Mouse (Mus musculus): ENCODE results near the gene Olfr1093. TPM values are rescaled to one million over a fixed set of nuclear protein-coding genes. Genes with fewer than 3 reads are reported as not detected.

The Olfr1093 gene
- polyA plus RNA-seq (2012; rRNA removed; ENCODE audit: low replicate concordance), result not detected in 2 replicates

GRCm38 (mm10) chr2:86782179-86782578, at the start of gene Olfr1093:
Gene Olfr1093 (plus strand): TSS chr2:86782479.

GRCm38 (mm10) chr2:86733601-86734000, 48.7 kb upstream of the Olfr1093 start, which contains the start of gene Olfr1089:
Gene Olfr1089 (minus strand): TSS chr2:86733701.

GRCm38 (mm10) chr2:86758893-86759292, 23.4 kb upstream of the Olfr1093 start, which contains the start of gene Olfr1090:
Gene Olfr1090 (minus strand): TSS chr2:86758993.

GRCm38 (mm10) chr2:86809918-86810317, 27.6 kb downstream of the Olfr1093 start, which contains the start of gene Olfr141:
Gene Olfr141 (minus strand): TSS chr2:86810018.

GRCm38 (mm10) chr2:86824363-86824762, 42.1 kb downstream of the Olfr1093 start, which contains the start of gene Olfr1094:
Gene Olfr1094 (plus strand): TSS chr2:86824663.

Other genes starting within 250 kb of the Olfr1093 start
- gene Olfr1079, start 240.0 kb upstream of the Olfr1093 start, polyA plus RNA-seq (2012; rRNA removed; ENCODE audit: low replicate concordance), result not detected in 2 replicates
- not detected in 2 replicates for gene Olfr1080, start 224.2 kb upstream of the Olfr1093 start, polyA plus RNA-seq (2012; rRNA removed; ENCODE audit: low replicate concordance)
- not detected in 2 replicates for gene Olfr1082, start 183.5 kb upstream of the Olfr1093 start, polyA plus RNA-seq (2012; rRNA removed; ENCODE audit: low replicate concordance)
- not detected in 2 replicates for gene Olfr1084, start 142.8 kb upstream of the Olfr1093 start, polyA plus RNA-seq (2012; rRNA removed; ENCODE audit: low replicate concordance)
- not detected in 2 replicates for gene Olfr1085, start 120.5 kb upstream of the Olfr1093 start, polyA plus RNA-seq (2012; rRNA removed; ENCODE audit: low replicate concordance)
- gene Olfr1086, start 102.4 kb upstream of the Olfr1093 start, polyA plus RNA-seq (2012; rRNA removed; ENCODE audit: low replicate concordance), result not detected in 2 replicates
- not detected in 2 replicates for gene Olfr1087, start 84.1 kb upstream of the Olfr1093 start, polyA plus RNA-seq (2012; rRNA removed; ENCODE audit: low replicate concordance)
- gene Olfr1089, start 48.8 kb upstream of the Olfr1093 start, polyA plus RNA-seq (2012; rRNA removed; ENCODE audit: low replicate concordance), result not detected in 2 replicates
- gene Olfr1090, start 23.5 kb upstream of the Olfr1093 start, polyA plus RNA-seq (2012; rRNA removed; ENCODE audit: low replicate concordance), result not detected in 2 replicates
- not detected in 2 replicates for gene Olfr141, start 27.5 kb downstream of the Olfr1093 start, polyA plus RNA-seq (2012; rRNA removed; ENCODE audit: low replicate concordance)
- gene Olfr1094, start 42.2 kb downstream of the Olfr1093 start, polyA plus RNA-seq (2012; rRNA removed; ENCODE audit: low replicate concordance), result not detected in 2 replicates
- not detected in 2 replicates for gene Olfr1095, start 69.2 kb downstream of the Olfr1093 start, polyA plus RNA-seq (2012; rRNA removed; ENCODE audit: low replicate concordance)
- gene Gm13723, start 92.3 kb downstream of the Olfr1093 start, polyA plus RNA-seq (2012; rRNA removed; ENCODE audit: low replicate concordance), result not detected in 2 replicates
- gene Olfr1097, start 109.7 kb downstream of the Olfr1093 start, polyA plus RNA-seq (2012; rRNA removed; ENCODE audit: low replicate concordance), result not detected in 2 replicates
- not detected in 2 replicates for gene Olfr1098, start 142.1 kb downstream of the Olfr1093 start, polyA plus RNA-seq (2012; rRNA removed; ENCODE audit: low replicate concordance)
- gene Olfr1099, start 178.2 kb downstream of the Olfr1093 start, polyA plus RNA-seq (2012; rRNA removed; ENCODE audit: low replicate concordance), result not detected in 2 replicates
- not detected in 2 replicates for gene Olfr1100, start 197.5 kb downstream of the Olfr1093 start, polyA plus RNA-seq (2012; rRNA removed; ENCODE audit: low replicate concordance)
- not detected in 2 replicates for gene Olfr1101, start 208.7 kb downstream of the Olfr1093 start, polyA plus RNA-seq (2012; rRNA removed; ENCODE audit: low replicate concordance)
- gene Olfr1102, start 215.9 kb downstream of the Olfr1093 start, polyA plus RNA-seq (2012; rRNA removed; ENCODE audit: low replicate concordance), result not detected in 2 replicates
- gene Olfr1104, start 244.6 kb downstream of the Olfr1093 start, polyA plus RNA-seq (2012; rRNA removed; ENCODE audit: low replicate concordance), result not detected in 2 replicates

Data from mammary gland, adult 2 months (tissue).